Mouse (Mus musculus) CH12.LX (cell line): ENCODE measurements around the gene Tsc1.
A peak's percentile ranks its signal among the peaks of the same experiment; 100 is the strongest.

Experiments used
- CTCF ChIP-seq, 2 experiments: IDR thresholded peaks in 1 of 2; conservative IDR thresholded peaks in 1 of 2; 2 replicates each; pipeline ENCODE4 v1.5.1; 2011 to 2012; ENCODE audit warnings: low read depth in 2 of 2, low read length in 2 of 2, improper control_type of control experiment in 1 of 2, inconsistent platforms in 1 of 2, mild to moderate bottlenecking in 1 of 2, moderate library complexity in 1 of 2
- POLR2AphosphoS2 ChIP-seq: IDR thresholded peaks from 2 replicates; pipeline ENCODE4 v1.6.1; 2011; ENCODE audit warnings: low read depth, low read length, improper control_type of control experiment

GRCm38 (mm10) chr2:28680710-28681109 is 39.7 kb downstream of the Tsc1 start:
- TF ChIP-seq CTCF (conservative IDR thresholded peaks at IDR 0.05 in 1 of 2, IDR thresholded peaks at IDR 0.05 in 1 of 2; ENCODE audit: low read depth in 2 of 2, low read length in 2 of 2) (peak; percentile 66 to 78), POLR2AphosphoS2 (no peak)
